Mouse (Mus musculus): ENCODE results near the gene Cnn2.

GRCm38 (mm10) chr10:80016511-80016910, 28.1 kb downstream of the Cnn2 start, which contains the start of gene Arhgap45:
- TF ChIP-seq CTCF (IDR thresholded peaks at IDR 0.05; ENCODE audit: low read depth): peak; percentile 36
- no peak for TF ChIP-seq EP300 (IDR thresholded peaks at IDR 0.05; ENCODE audit: low read depth)

Measured in liver, postnatal 0 days (tissue).